Mouse (Mus musculus): ENCODE data around the gene Rec114.

Rec114 gene

GRCm38 (mm10) chr9:58662007-58662406 lies 81.8 kb downstream of the Rec114 start:
- peak; percentile 21 for DNase-seq (ENCODE audit: low read depth)

DNA sequence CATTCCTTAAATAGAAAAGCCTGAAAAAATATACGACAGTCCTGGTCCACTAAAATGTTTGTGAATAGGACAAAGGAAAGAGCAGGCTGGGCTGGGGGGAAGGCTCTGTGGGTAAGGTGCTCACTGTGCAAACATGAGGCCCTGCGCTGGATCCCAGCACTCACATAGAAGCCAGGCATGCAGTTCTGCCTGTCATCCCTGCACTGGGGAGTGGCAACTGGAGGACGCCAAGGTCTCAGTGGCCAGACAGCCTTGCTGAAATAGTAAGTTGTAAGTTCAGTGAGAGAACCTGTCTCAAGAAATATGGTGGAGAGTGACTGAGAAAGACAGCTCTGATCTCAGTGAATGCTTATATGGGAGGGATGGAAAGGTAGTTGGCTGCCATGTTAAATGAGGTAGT lies 83.1 kb downstream of the Rec114 start:
- no peak for DNase-seq (ENCODE audit: low read depth)

DNA sequence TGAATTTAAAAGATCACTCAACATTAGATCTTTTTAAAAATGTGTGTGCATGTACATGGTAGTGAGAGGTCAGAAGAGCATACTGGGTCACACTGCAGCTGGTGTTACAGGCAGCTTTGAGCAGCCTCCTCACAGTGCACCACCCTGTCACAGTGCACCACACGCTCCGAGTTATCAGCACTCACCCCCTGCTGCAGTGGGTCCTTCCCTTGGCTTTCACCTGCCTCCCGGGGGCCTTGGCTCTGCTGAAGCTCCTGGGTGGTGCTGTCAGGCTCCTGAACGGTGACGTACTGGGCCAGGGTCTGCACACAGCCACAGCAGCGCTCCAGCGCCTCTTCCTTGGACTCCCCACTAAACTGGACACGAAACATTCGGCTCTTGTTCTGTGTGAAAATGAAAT lies 83.8 kb downstream of the Rec114 start:
- no peak for DNase-seq (ENCODE audit: low read depth)

- no peak for DNase-seq (ENCODE audit: low read depth)
Measured at GRCm38 (mm10) chr9:58659331-58659730, 84.4 kb downstream of the Rec114 start.

- DNase-seq (ENCODE audit: low read depth): no peak
Measured at GRCm38 (mm10) chr9:58658596-58659309, 85.0 kb downstream of the Rec114 start.

DNA sequence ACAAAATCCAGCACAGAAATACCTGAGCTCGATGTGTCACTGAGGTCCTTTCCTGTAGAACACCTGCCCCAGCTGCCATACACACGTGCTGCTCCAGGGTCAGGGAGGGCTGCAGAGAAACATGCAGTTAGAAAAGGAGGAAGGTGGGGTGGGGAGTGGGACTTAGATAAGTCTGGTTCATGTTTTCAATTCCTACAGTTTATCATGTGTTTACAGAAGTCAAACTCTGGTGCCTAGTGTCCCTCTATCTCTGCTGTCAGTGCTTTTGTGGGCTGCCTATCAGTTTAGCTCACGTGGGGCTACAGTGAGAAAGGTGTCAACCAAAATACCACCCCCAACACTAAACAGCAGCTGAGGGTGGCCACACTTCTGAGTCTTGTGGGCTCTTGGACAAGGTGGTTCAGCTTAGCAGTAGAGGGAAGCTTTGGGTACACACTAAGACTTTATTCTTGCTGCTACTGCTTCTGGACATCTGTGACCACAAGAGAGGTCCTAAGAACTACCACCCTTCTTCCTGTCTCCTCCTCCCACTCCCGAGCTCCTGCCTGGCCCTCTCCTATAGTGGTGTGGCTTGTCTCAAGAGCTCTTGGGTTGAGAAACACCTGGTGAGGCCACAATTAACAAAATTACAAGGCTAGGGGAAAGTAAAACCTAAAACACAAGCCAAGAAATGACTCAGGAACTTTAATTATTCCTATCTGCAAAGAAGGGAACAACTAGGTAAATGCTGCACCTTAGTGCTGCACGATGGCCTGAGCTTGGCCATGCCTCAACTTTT lies 85.8 kb downstream of the Rec114 start:
- peak; percentile 45 for DNase-seq (ENCODE audit: low read depth)

DNA sequence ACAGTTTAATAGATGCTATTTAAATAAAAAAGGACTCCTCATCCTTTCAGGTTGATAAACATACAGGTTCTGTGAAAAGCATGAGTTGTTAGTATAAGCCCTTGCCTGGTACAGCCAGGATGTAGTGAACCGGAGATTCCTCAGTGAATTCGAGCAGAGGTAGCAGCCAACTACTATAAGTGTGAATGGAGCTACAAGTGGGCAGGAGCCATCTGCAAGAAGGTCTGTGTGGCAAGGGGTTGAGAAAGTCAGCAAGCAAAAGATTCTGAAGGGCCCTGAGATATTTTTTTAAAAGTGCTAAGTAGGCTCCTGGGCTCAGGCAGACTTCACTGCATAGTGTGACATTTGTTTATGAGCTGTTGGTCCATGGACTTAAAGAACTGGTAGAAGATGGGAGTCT lies 86.9 kb downstream of the Rec114 start:
- DNase-seq (ENCODE audit: low read depth): no peak

DNA sequence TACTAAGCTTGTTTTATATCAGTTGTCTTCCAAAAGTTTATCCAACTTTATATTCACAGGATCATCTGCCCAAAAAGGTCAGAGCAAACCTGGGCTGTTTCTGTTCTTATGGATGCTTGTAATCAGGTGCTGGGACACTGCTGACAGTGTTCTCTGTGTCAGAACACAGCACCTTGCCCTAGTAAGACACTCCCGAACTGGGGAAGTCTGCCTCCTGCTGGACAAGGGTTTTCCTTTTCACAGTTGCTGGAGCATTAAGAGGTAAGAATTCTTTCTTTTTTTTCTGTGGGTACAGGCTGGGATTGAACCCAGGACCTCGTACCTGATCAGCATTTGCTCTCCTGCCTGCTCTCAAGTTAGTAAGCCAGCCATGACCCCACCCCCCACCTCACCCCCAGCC lies 87.4 kb downstream of the Rec114 start:
- DNase-seq (ENCODE audit: low read depth): peak; percentile 30

DNA sequence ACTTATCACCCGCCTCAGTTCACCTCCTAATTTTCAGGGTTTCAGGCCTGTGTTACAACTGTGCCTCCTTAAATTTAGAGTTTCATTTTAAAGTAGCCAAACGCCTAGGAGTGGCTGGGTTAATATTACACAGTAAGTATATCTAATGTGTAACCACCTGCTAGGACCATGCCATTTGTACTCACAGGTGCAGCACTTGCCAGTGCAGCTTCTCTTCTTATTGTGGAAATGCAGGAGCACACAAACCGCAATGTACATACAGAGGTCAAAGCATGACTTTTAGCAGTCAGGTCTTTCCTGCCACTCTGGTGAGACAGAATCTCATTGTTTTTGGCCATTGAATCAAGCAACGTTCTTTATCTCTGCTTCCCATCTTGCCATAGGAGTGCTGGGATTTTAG lies 89.3 kb downstream of the Rec114 start:
- no peak for DNase-seq (ENCODE audit: low read depth)

- peak; percentile 82 for DNase-seq (ENCODE audit: low read depth)
Measured at GRCm38 (mm10) chr9:58651993-58652392, 91.8 kb downstream of the Rec114 start.

DNA sequence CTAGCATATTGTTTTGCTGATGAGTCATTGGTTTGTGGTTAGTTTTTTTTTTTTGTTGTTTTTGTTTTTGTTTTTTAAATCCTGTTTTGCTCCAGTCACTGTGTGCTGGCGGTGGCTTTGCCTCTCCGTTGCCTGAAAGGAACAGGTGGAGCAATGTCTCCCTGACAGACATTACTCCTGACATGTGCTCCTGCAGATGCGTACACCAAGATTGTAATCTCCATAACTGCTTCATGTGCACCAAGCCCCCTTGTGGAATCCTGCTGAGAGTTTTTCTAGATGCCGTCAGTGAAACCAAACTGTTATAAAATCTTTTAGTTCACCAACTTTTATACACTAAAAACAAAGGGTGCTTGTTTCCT lies 94.5 kb downstream of the Rec114 start:
- peak; percentile 11 for DNase-seq (ENCODE audit: low read depth)

GRCm38 (mm10) chr9:58648406-58649264 lies 95.1 kb downstream of the Rec114 start:
- DNase-seq (ENCODE audit: low read depth): no peak

DNA sequence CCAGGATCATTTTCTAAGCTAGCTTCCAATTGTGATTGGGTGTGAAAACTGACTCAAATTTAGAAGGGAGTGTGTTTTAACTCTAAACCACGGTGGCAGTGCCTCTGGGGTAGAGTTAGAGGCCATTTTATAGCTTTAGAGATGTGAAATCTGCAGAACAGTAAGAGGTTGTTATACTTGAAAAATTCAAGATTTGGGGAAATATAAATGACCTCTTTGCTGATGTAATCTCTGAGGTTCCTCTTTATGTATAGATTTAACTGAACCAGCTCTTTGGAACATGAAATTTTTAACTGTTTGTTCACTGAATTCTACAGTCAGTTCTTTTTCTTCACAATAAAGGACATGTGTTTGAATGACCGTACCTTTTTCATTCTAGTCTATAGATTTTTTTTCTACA lies 113.3 kb downstream of the Rec114 start:
- DNase-seq (ENCODE audit: low read depth): peak; percentile 13

DNA sequence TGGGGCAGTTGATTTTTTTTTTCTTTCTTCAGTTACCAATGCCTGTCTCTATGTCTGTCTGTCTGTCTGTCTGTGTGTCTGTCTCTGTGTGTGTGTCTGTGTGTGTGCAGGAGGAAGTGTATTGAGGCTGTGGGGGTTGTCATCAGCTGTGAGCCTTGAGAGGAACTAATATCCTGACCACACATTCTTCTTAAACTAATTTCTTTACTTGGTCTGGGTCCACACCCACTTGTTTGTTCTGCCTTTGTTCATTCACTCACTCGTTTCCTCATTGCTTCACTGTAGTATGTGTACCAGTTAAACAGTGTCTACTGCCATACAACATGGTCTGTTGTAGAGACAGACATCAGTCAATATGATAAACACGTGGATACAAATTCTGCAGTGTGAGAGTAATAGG lies 116.6 kb downstream of the Rec114 start:
- peak; percentile 52 for DNase-seq (ENCODE audit: low read depth)

- DNase-seq (ENCODE audit: low read depth): no peak
Measured at GRCm38 (mm10) chr9:58623009-58623408, 120.8 kb downstream of the Rec114 start.

DNA sequence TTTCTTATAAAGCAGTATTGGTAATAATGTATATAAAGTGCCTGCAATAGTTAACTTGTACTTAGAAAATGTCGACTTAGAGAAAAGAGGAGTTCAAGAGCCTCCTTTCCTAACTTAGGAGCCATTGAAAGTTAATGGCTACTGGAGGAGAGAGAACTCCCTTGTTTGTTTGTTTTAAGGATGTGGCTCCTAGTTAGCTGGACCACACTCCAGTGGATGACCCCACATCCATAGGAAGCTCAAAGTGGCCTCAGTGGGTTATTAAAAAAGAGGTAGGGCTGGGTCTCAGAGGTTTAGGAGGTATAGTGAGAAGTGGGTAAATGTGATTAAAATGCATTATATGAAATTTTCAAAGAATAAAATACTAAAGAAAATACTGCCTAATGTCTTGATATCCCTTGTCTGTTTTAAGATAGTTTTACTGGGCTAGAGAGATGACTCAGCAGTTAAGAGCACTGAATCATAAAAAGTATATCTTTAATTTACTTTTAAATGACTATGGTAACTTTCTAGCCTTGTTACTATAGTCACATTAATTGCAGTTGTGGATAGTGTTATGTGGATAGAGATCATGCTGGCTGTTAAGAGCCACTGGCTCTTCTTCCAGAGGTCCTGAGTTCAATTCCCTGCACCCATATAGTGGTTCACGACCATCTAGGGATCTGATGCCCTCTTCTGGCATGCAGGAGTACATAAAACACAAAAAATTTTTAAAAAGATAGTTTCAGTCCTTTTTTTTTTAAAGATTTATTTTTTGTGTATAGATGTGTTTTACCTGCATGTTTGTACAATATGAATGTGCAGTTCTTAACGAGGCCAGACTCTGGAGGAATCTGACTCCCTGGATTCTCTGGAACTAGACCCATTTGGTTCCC lies 128.5 kb downstream of the Rec114 start:
- peak; percentile 55 for DNase-seq (ENCODE audit: low read depth)

- no peak for DNase-seq (ENCODE audit: low read depth)
Measured at GRCm38 (mm10) chr9:58613790-58614189, 130.0 kb downstream of the Rec114 start.
